Mouse (Mus musculus): ENCODE results near the gene Calhm5. TPM values are rescaled to one million over a fixed set of nuclear protein-coding genes. Genes with fewer than 3 reads are reported as not detected.

Calhm5 gene
- polyA plus RNA-seq, 1 experiment from 2014 or later: 0.69 TPM

Other genes with a start within 250 kb of the Calhm5 start
- not detected in 2 replicates for gene Sult3a1, start 238.8 kb downstream of the Calhm5 start, polyA plus RNA-seq (2015; fragmentation: Nextera tagmentation; extraction: Ambion mirVana)
- gene Rsph4a, start 191.4 kb downstream of the Calhm5 start, polyA plus RNA-seq (2015; fragmentation: Nextera tagmentation; extraction: Ambion mirVana): 1.4 and 2.1 TPM in 2 replicates
- 18.8 and 23.1 TPM in 2 replicates for gene Zup1, start 145.2 kb downstream of the Calhm5 start, polyA plus RNA-seq (2015; fragmentation: Nextera tagmentation; extraction: Ambion mirVana)
- 118 and 125 TPM in 2 replicates for gene Rwdd1, start 76.9 kb downstream of the Calhm5 start, polyA plus RNA-seq (2015; fragmentation: Nextera tagmentation; extraction: Ambion mirVana)
- not detected in 2 replicates for gene Trappc3l, start 58.9 kb downstream of the Calhm5 start, polyA plus RNA-seq (2015; fragmentation: Nextera tagmentation; extraction: Ambion mirVana)
- not detected in 2 replicates for gene Calhm4, start 52.2 kb downstream of the Calhm5 start, polyA plus RNA-seq (2015; fragmentation: Nextera tagmentation; extraction: Ambion mirVana)
- 0.45 and 0.67 TPM in 2 replicates for gene Calhm6, start 31.5 kb upstream of the Calhm5 start, polyA plus RNA-seq (2015; fragmentation: Nextera tagmentation; extraction: Ambion mirVana)
- 6.1 and 6.7 TPM in 2 replicates for gene Dse, start 111.2 kb upstream of the Calhm5 start, polyA plus RNA-seq (2015; fragmentation: Nextera tagmentation; extraction: Ambion mirVana)
- gene Tspyl1, start 185.7 kb upstream of the Calhm5 start, polyA plus RNA-seq (2015; fragmentation: Nextera tagmentation; extraction: Ambion mirVana): 128 and 149 TPM in 2 replicates
- 406 and 423 TPM in 2 replicates for gene Tspyl4, start 200.9 kb upstream of the Calhm5 start, polyA plus RNA-seq (2015; fragmentation: Nextera tagmentation; extraction: Ambion mirVana)